Mouse (Mus musculus): ENCODE results near the gene Sacm1l. TPM values are rescaled to one million over a fixed set of nuclear protein-coding genes. Genes with fewer than 3 reads are reported as not detected.

The Sacm1l gene
- total and polyA plus RNA-seq, 2 experiments from 2014 or later = 35.1 to 41.7 TPM

GRCm38 (mm10) chr9:123512482-123512881 lies 17.1 kb upstream of the Sacm1l start:
- H3K4me2 ChIP-seq (ENCODE audit: low read depth, low read length, poor library complexity, severe bottlenecking) = no peak overlapping the region
- H3K9ac ChIP-seq (replicated peaks; ENCODE audit: low read length, poor library complexity, severe bottlenecking) = no peak overlapping the region
- DNase-seq (ENCODE audit: low spot score) (no peak), ATAC-seq (ENCODE audit: low FRiP score) (no peak)
- H3K27me3 ChIP-seq (ENCODE audit: insufficient read depth, low read length) = no peaks in the 10 kb centered on the region
- no peaks in the 10 kb centered on the region for H3K9me3 ChIP-seq (ENCODE audit: low read length)
- no peak for TF ChIP-seq CTCF (IDR thresholded peaks at IDR 0.05)
- H3K36me3 ChIP-seq (ENCODE audit: insufficient read depth, low read length) = no peaks in the 10 kb centered on the region
- WGBS = 87% methylated on average over 2 of the region's 2 CpGs
- no peak overlapping the region for H3K4me3 ChIP-seq (ENCODE audit: low read depth, low read length)
- H3K4me1 ChIP-seq (ENCODE audit: insufficient read depth, low read length) = no peaks in the 10 kb centered on the region
- H3K27ac ChIP-seq (ENCODE audit: low read depth, low read length) = no peak overlapping the region

- no peak for TF ChIP-seq CTCF (IDR thresholded peaks at IDR 0.05)
- H3K9ac ChIP-seq (replicated peaks; ENCODE audit: low read length, poor library complexity, severe bottlenecking) = no peak overlapping the region
- peaks cover 7% of the 10 kb centered on the region; the same call in 1 of the 2 replicates for H3K36me3 ChIP-seq (ENCODE audit: insufficient read depth, low read length)
- H3K27me3 ChIP-seq (ENCODE audit: insufficient read depth, low read length) = no peaks in the 10 kb centered on the region
- no peak overlapping the region for H3K27ac ChIP-seq (ENCODE audit: low read depth, low read length)
- no peaks in the 10 kb centered on the region for H3K4me1 ChIP-seq (ENCODE audit: insufficient read depth, low read length)
- WGBS = 95% methylated on average over 2 of the region's 2 CpGs
- ATAC-seq (ENCODE audit: low FRiP score) = no peak
- DNase-seq (ENCODE audit: low spot score) = no peak
- no peak overlapping the region for H3K4me2 ChIP-seq (ENCODE audit: low read depth, low read length, poor library complexity, severe bottlenecking)
- no peak overlapping the region for H3K4me3 ChIP-seq (ENCODE audit: low read depth, low read length)
- no peaks in the 10 kb centered on the region for H3K9me3 ChIP-seq (ENCODE audit: low read length)
Measured at GRCm38 (mm10) chr9:123515087-123515486, 14.5 kb upstream of the Sacm1l start.

GRCm38 (mm10) chr9:123516641-123517385 lies 12.7 kb upstream of the Sacm1l start:
- H3K36me3 ChIP-seq (ENCODE audit: insufficient read depth, low read length) = peaks cover 7% of the 10 kb centered on the region; the same call in 1 of the 2 replicates
- DNase-seq (ENCODE audit: low spot score) = no peak
- 84% methylated on average over 7 of the region's 7 CpGs for WGBS
- no peak for ATAC-seq (ENCODE audit: low FRiP score)
- no peaks in the 10 kb centered on the region for H3K9me3 ChIP-seq (ENCODE audit: low read length)
- H3K27ac ChIP-seq (ENCODE audit: low read depth, low read length) = no peak overlapping the region
- H3K9ac ChIP-seq (replicated peaks; ENCODE audit: low read length, poor library complexity, severe bottlenecking) = no peak overlapping the region
- H3K4me3 ChIP-seq (ENCODE audit: low read depth, low read length) = no peak overlapping the region
- H3K4me1 ChIP-seq (ENCODE audit: insufficient read depth, low read length) = no peaks in the 10 kb centered on the region
- H3K4me2 ChIP-seq (ENCODE audit: low read depth, low read length, poor library complexity, severe bottlenecking) = no peak overlapping the region
- no peak for TF ChIP-seq CTCF (IDR thresholded peaks at IDR 0.05)
- H3K27me3 ChIP-seq (ENCODE audit: insufficient read depth, low read length) = no peaks in the 10 kb centered on the region

GRCm38 (mm10) chr9:123518969-123519894 lies 10.3 kb upstream of the Sacm1l start:
- 89% methylated on average over 13 of the region's 13 CpGs for WGBS
- Histone ChIP-seq H3K4me1 (ENCODE audit: insufficient read depth, low read length) (no peaks in the 10 kb centered on the region), H3K9me3 (ENCODE audit: low read length) (no peaks in the 10 kb centered on the region), H3K9ac (replicated peaks; ENCODE audit: low read length, poor library complexity, severe bottlenecking) (no peak overlapping the region), H3K4me2 (ENCODE audit: low read depth, low read length, poor library complexity, severe bottlenecking) (no peak overlapping the region), H3K4me3 (ENCODE audit: low read depth, low read length) (no peak overlapping the region), H3K27ac (ENCODE audit: low read depth, low read length) (no peak overlapping the region), H3K27me3 (ENCODE audit: insufficient read depth, low read length) (no peaks in the 10 kb centered on the region), H3K36me3 (ENCODE audit: insufficient read depth, low read length) (peaks cover 7% of the 10 kb centered on the region; the same call in 1 of the 2 replicates)
- TF ChIP-seq CTCF (IDR thresholded peaks at IDR 0.05) = no peak
- no peak for DNase-seq (ENCODE audit: low spot score)
- no peak for ATAC-seq (ENCODE audit: low FRiP score)

- ATAC-seq (ENCODE audit: low FRiP score) = no peak
- WGBS = 95% methylated on average over 3 of the region's 3 CpGs
Measured at GRCm38 (mm10) chr9:123520735-123521134, 8.8 kb upstream of the Sacm1l start.

More at GRCm38 (mm10) chr9:123520735-123521134, 8.8 kb upstream of the Sacm1l start:
- no peaks in the 10 kb centered on the region for H3K9me3 ChIP-seq (ENCODE audit: low read length)
- no peak overlapping the region for H3K27ac ChIP-seq (ENCODE audit: low read depth, low read length)
- DNase-seq (ENCODE audit: low spot score) = no peak
- H3K27me3 ChIP-seq (ENCODE audit: insufficient read depth, low read length) = no peaks in the 10 kb centered on the region
- H3K4me3 ChIP-seq (ENCODE audit: low read depth, low read length) = no peak overlapping the region
- TF ChIP-seq CTCF (IDR thresholded peaks at IDR 0.05) = no peak
- H3K4me2 ChIP-seq (ENCODE audit: low read depth, low read length, poor library complexity, severe bottlenecking) = no peak overlapping the region
- H3K9ac ChIP-seq (replicated peaks; ENCODE audit: low read length, poor library complexity, severe bottlenecking) = no peak overlapping the region
- H3K4me1 ChIP-seq (ENCODE audit: insufficient read depth, low read length) = no peaks in the 10 kb centered on the region
- H3K36me3 ChIP-seq (ENCODE audit: insufficient read depth, low read length) = peaks cover 7% of the 10 kb centered on the region; the same call in 1 of the 2 replicates
